Mouse (Mus musculus) heart, postnatal 0 days (tissue): Measurements from ENCODE around the gene Ngp.

ENCODE experiments used
- CTCF ChIP-seq: IDR thresholded peaks from 2 replicates; pipeline ENCODE4 v1.5.1; 2016; ENCODE audit warnings: antibody characterized with exemption, control low read depth, low read depth
- EP300 ChIP-seq: IDR thresholded peaks from 2 replicates; pipeline ENCODE4 v1.6.1; 2016; ENCODE audit warnings: antibody characterized with exemption, low read depth

- TF ChIP-seq CTCF (no peak), EP300 (no peak)
Measured at GRCm38 (mm10) chr9:110380662-110381061, 38.9 kb upstream of the Ngp start.
